Mouse (Mus musculus) olfactory bulb, adult 2 months (tissue): Measurements from ENCODE around the gene Kif19a.

Source experiments
- CTCF ChIP-seq: fragments of 200-500 bp; IDR thresholded peaks from 2 replicates; pipeline ENCODE4 v1.5.1; 2012; ENCODE audit warnings: low read depth, mild to moderate bottlenecking, low read length, moderate library complexity; ENCODE audit not compliant: insufficient read depth
- POLR2A ChIP-seq: fragments of 200-500 bp; IDR thresholded peaks from 2 replicates; pipeline ENCODE4 v1.6.1; 2012; ENCODE audit warnings: mild to moderate bottlenecking, low read depth, low read length, moderate library complexity; ENCODE audit not compliant: insufficient read depth

GRCm38 (mm10) chr11:114822727-114823126 lies 57.5 kb downstream of the Kif19a start:
- no peak for TF ChIP-seq CTCF
- no peak for TF ChIP-seq POLR2A
